Mouse (Mus musculus) cerebellum, postnatal 4 days (tissue): Measurements from ENCODE around the gene Neurod2.

Source experiments
- DNase-seq, 2 experiments: peaks; one replicate each; pipeline ENCODE4 v3.0.0; 2022; ENCODE audit warnings: low spot score in 2 of 2, mixed read lengths in 1 of 2

Neurod2 gene

GRCm38 (mm10) chr11:98354445-98354844 lies 25.0 kb upstream of the Neurod2 start:
- DNase-seq, result no peak

- DNase-seq, result no peak
Observed at GRCm38 (mm10) chr11:98353651-98354211, 24.3 kb upstream of the Neurod2 start.

- DNase-seq, result no peak
Observed at GRCm38 (mm10) chr11:98352272-98352990, 23.0 kb upstream of the Neurod2 start.

GRCm38 (mm10) chr11:98349308-98349707 lies 19.9 kb upstream of the Neurod2 start:
- no peak for DNase-seq

- no peak for DNase-seq
Observed at GRCm38 (mm10) chr11:98348083-98348961, 18.9 kb upstream of the Neurod2 start, which contains the start of gene Ppp1r1b. Ppp1r1b (plus strand) TSS chr11:98348404.

- no peak for DNase-seq
Observed at GRCm38 (mm10) chr11:98347385-98348082, 18.1 kb upstream of the Neurod2 start.

- DNase-seq, result no peak
Observed at GRCm38 (mm10) chr11:98346168-98346567, 16.7 kb upstream of the Neurod2 start.

GRCm38 (mm10) chr11:98345253-98345652 lies 15.8 kb upstream of the Neurod2 start:
- peak; percentile 82 to 90 for DNase-seq

GRCm38 (mm10) chr11:98342000-98342945 lies 12.8 kb upstream of the Neurod2 start:
- DNase-seq, result peak; percentile 97 to 99

- DNase-seq, result no peak
Observed at GRCm38 (mm10) chr11:98341174-98341573, 11.7 kb upstream of the Neurod2 start.

GRCm38 (mm10) chr11:98340597-98340996 lies 11.1 kb upstream of the Neurod2 start:
- DNase-seq, result no peak

GRCm38 (mm10) chr11:98339679-98340287 lies 10.3 kb upstream of the Neurod2 start:
- DNase-seq, result peak in 1 of 2 experiments; percentile 57

GRCm38 (mm10) chr11:98339071-98339501 lies 9.6 kb upstream of the Neurod2 start:
- no peak for DNase-seq

- peak in 1 of 2 experiments; percentile 81 for DNase-seq
Observed at GRCm38 (mm10) chr11:98338507-98338961, 9.1 kb upstream of the Neurod2 start.

- no peak for DNase-seq
Observed at GRCm38 (mm10) chr11:98336245-98337107, 7.0 kb upstream of the Neurod2 start.

- no peak for DNase-seq
Observed at GRCm38 (mm10) chr11:98335250-98335649, 5.8 kb upstream of the Neurod2 start.

GRCm38 (mm10) chr11:98333981-98334741 lies 4.7 kb upstream of the Neurod2 start:
- peak in 1 of 2 experiments; percentile 66 for DNase-seq

- DNase-seq, result no peak
Observed at GRCm38 (mm10) chr11:98333263-98333696, 3.8 kb upstream of the Neurod2 start.
